15 mouse cellular contexts compared by ENCODE assay signal in the genomic region with DNA sequence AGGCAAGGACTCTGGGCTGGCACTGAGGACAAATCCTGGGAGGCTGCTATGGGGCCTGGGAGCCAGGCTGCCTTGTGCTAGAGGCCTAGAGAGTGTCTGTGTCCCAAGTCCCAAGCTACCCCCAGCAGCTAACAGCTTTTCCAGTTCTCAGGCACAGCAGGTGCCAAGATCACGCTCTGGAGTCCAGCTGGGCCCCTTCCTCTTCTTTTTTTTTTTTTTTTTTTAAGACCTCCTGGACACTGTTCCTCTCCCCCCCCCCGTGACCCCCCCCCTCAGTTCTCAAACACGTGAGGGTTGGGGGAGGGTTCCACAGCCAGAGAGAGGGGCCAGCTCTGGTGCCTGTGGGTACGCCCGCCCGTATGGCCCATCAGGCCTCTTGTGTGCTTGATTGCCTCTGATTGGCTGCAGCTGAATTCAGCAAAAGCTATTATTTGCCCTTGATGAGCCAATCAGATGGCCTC. TPM values are rescaled to one million over a fixed set of nuclear protein-coding genes. Genes with fewer than 3 reads are reported as not detected.
DNase-seq lines count a peak whose midpoint lies in the region; ATAC-seq lines count a peak whose summit lies in the region.
"Had no signal": no experiment of that assay in that cellular context is flagged by ENCODE, and none has a peak within 500 bp of the region (broad histone marks: within the 10 kb centered on the region; RNA-seq: fewer than 3 reads in every experiment).

No protein-coding gene starts in this region.

- H3K4me2 ChIP-seq in hindbrain, embryonic 11.5 days (replicated peaks; ENCODE audit: low read depth, low read length) = no peak overlapping the region
- no peak overlapping the region for H3K4me2 ChIP-seq in midbrain, embryonic 14.5 days (ENCODE audit: low read length)
- H3K4me2 ChIP-seq: lung, embryonic 14.5 days had no signal

- WGBS in hindbrain, embryonic 11.5 days = 4% methylated on average over 4 of the region's 6 CpGs
- WGBS in midbrain, embryonic 14.5 days = 5% methylated on average over 5 of the region's 6 CpGs

- 0 out of 2 replicates have a peak, but pooled peaks cover 2% of the 10 kb centered on the region for H3K4me1 ChIP-seq in hindbrain, embryonic 11.5 days (replicated peaks; ENCODE audit: control insufficient read depth, insufficient read depth, low read length)
- H3K4me1 ChIP-seq in midbrain, embryonic 14.5 days (ENCODE audit: control insufficient read depth, insufficient read depth, low read length) = peaks cover 31% of the 10 kb centered on the region

- peak overlapping the region; percentile 70 for H3K27ac ChIP-seq in hindbrain, embryonic 11.5 days (ENCODE audit: low read depth, low read length)
- peak overlapping the region; percentile 79 for H3K27ac ChIP-seq in midbrain, embryonic 14.5 days (replicated peaks; ENCODE audit: low read depth, low read length)
- H3K27ac ChIP-seq: kidney, postnatal 0 days had no signal

- ATAC-seq in hindbrain, embryonic 11.5 days (ENCODE audit: low FRiP score) = peak; percentile 84
- ATAC-seq in midbrain, embryonic 14.5 days (ENCODE audit: low FRiP score, low TSS enrichment) = peak; percentile 65; the same call in 1 of the 2 replicates
- ATAC-seq: CD4-positive, CD25-positive, alpha-beta regulatory T cell, adult 4 months had no signal

- H3K9ac ChIP-seq in hindbrain, embryonic 11.5 days (ENCODE audit: low read depth, low read length) = no peak overlapping the region
- H3K9ac ChIP-seq in midbrain, embryonic 14.5 days (replicated peaks; ENCODE audit: low read length) = no peak overlapping the region
- H3K9ac ChIP-seq: lung, embryonic 14.5 days had no signal

- H3K36me3 ChIP-seq in hindbrain, embryonic 11.5 days (ENCODE audit: control insufficient read depth, insufficient read depth, low read length) = no peaks in the 10 kb centered on the region
- H3K36me3 ChIP-seq in midbrain, embryonic 14.5 days (ENCODE audit: control insufficient read depth, insufficient read depth, low read length) = no peaks in the 10 kb centered on the region

- peak; percentile 76 for DNase-seq in ES-CJ7 (ENCODE audit: low read depth, low spot score)
- DNase-seq in embryo, embryonic 11 days = peak; percentile 66
- peak; percentile 65 for DNase-seq in hindbrain, embryonic 11.5 days (ENCODE audit: low spot score)
- peak; percentile 63 for DNase-seq in midbrain, embryonic 14.5 days
- no peak for DNase-seq in testis, postnatal 10 days (ENCODE audit: low spot score)
- no peak for DNase-seq in left cerebral cortex, postnatal 25 days (ENCODE audit: low spot score in 2 of 2)
- DNase-seq in ovary, postnatal 14 days (ENCODE audit: low spot score) = no peak
- DNase-seq in cerebellum, postnatal 4 days (ENCODE audit: low spot score in 2 of 2) = no peak
- DNase-seq: cerebellum, postnatal 10 days; lung, embryonic 14.5 days; right cerebral cortex, adult 18-20 months; thymus, postnatal 14 days had no signal

- no peaks in the 10 kb centered on the region for H3K27me3 ChIP-seq in hindbrain, embryonic 11.5 days (ENCODE audit: control insufficient read depth, insufficient read depth, low read length)
- no peaks in the 10 kb centered on the region for H3K27me3 ChIP-seq in midbrain, embryonic 14.5 days (ENCODE audit: control insufficient read depth, insufficient read depth, low read length)

- H3K4me3 ChIP-seq in hindbrain, embryonic 11.5 days (ENCODE audit: low read depth, low read length) = no peak overlapping the region
- no peak overlapping the region for H3K4me3 ChIP-seq in midbrain, embryonic 14.5 days (replicated peaks; ENCODE audit: low read depth, low read length)

- no peaks in the 10 kb centered on the region for H3K9me3 ChIP-seq in hindbrain, embryonic 11.5 days (ENCODE audit: control insufficient read depth, low read length)
- no peaks in the 10 kb centered on the region for H3K9me3 ChIP-seq in midbrain, embryonic 14.5 days (ENCODE audit: control insufficient read depth, low read length)

- intact Hi-C loops in left cerebral cortex, postnatal 25 days (cut with DNase I) = no loop called here

RNA-seq across cellular contexts. Expression of gene Cacna2d2, which starts 45.6 kb away (rescaled TPM):
- 2.0 and 4.2 TPM in 2 replicates for polyA plus RNA-seq in hindbrain, embryonic 11.5 days (2014; fragmentation: Nextera tagmentation; extraction: Ambion mirVana)
- polyA plus RNA-seq in midbrain, embryonic 14.5 days (2014; fragmentation: Nextera tagmentation; extraction: Ambion mirVana) = 7.9 and 10.6 TPM in 2 replicates
- 10 to 100 TPM; 25.4 to 40.2 TPM for total RNA-seq in left cerebral cortex, postnatal 25 days (2021)
- total RNA-seq: monocyte, adult 5-6 weeks had no signal
- polyA plus RNA-seq: lung, embryonic 14.5 days had no signal

Comparison
In these comparisons a context has a peak if more than half of its experiments do, and no peak if none do; other contexts are left out.
1. DNase-seq: peak in ES-CJ7 (single experiment), embryo, embryonic 11 days (single experiment), hindbrain, embryonic 11.5 days (single experiment) and midbrain, embryonic 14.5 days (single experiment); none in testis, postnatal 10 days (single experiment), left cerebral cortex, postnatal 25 days (0 of 2), ovary, postnatal 14 days (single experiment) and cerebellum, postnatal 4 days (0 of 2).